Mouse (Mus musculus): ENCODE measurements at regions not wholly inside any gene's neighbourhood (a gene's known extent, or its start where the extent isn't known, plus 50 kb on each side); places are given as distances from the start of the nearest gene placed in this dataset.

DNA sequence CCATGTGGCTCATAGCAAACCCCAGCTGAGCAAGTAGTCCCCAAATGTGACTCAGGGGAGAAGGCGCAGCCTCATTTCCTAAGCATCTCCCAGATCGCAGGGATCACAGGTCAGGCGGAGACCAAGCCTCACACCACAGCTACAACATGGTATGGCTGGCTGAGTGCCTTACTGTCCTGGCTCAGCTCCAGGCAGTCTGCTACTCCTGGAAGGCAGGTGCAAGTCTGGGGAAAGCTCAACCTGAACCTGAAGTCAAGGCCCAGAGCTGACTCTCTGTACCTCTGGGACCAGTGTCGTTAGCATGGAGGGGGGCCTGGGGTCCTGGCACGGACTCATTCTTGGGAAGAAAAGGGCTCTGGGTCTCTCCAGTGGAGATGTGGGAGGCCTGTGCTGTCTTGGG is 113.0 kb upstream of the A530016L24Rik start:
- no peak for DNase-seq (ENCODE audit: low read depth)

DNA sequence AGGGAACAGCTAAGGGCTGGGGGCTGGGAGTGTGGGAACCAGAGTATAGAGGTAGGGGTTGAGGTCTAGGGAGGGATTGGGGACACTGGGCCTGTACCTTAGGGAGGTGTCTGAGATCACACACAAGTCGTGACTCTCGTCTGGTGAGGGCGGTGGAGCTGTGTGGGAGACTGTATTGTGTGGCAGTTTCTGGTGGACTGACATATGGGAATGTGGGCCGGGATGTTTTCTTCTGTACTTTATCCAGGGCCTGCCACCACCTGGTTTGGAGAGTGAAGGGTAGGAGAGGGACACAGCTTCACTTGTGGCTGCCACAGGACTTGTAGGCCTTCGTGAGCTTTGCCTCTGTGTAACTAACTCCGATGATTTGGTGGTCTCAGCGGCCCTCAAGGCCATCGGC is 112.5 kb upstream of the A530016L24Rik start:
- DNase-seq (ENCODE audit: low read depth) = no peak

DNA sequence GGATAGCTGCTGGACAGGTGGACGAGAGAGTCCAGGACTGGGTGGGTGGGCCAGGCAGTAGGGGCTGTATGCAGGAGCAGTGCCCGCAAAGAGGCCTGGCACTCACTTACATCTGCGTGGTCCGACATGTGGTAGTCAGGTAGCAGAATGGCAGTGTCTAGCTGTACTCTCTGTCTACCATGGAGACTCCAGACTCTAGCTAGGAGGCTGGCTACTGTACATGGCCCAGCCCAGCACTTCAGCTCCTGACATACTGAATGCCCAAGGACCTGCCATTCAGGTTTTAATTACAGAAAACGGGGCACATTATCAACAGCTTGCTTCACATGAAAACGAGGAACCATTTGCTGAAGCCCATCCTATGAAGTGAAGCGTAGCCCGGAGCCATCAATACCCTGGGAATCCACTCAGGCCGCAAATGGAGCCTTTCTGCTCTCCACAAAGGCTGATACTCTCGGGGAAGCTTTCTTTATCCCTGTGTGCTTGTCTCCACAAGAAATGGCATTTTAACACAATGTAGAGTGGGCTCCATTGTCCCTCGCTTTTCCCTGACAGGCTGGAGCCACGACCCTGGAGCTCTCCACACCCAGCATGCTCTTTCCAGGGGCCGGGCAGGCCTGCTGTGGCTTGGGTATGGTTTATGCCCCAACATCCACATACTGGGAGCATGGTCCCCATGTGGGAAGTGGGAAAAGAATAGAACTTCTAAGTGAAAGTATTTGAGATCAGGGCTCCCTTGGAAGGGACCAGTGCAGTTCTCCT is 110.6 kb upstream of the A530016L24Rik start:
- DNase-seq (ENCODE audit: low read depth) = no peak

DNA sequence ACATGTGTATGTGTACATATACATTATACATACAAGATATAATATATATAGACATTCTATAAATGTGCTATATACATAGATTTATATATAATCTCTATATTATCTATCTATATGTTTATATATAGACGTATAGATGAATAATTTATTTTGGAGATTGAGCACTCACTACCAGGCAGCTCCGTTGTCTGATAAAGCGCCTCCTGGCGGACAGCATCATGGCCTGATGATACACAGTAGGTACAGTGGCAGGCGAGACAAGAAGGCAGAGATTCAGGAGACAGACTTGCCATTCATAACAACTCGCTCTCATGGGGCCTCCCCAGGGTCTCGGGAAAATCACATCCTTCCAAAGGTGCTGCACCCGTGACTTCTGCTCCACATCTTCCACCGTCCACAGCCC is 101.4 kb upstream of the A530016L24Rik start:
- no peak for DNase-seq (ENCODE audit: low read depth)

DNA sequence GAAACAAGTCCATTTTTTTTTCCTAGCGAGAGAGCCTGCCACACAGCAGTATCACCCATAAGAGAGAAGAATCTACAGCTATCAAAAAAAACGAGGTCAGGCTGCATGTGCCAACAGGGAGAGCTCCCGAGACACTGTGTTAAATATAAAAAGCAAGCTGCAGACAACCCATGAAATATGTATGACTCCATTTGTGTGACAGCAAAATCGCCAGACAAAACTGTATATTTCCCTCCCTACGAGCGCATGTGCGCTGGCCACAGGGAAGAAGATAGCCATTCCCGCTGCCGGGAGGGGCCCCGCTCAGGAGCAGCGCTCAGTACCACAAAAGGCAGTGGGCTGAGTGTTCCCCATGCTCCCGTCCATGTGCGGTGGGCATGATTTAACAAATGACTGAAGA is 93.3 kb upstream of the A530016L24Rik start:
- DNase-seq (ENCODE audit: low read depth) = no peak

DNA sequence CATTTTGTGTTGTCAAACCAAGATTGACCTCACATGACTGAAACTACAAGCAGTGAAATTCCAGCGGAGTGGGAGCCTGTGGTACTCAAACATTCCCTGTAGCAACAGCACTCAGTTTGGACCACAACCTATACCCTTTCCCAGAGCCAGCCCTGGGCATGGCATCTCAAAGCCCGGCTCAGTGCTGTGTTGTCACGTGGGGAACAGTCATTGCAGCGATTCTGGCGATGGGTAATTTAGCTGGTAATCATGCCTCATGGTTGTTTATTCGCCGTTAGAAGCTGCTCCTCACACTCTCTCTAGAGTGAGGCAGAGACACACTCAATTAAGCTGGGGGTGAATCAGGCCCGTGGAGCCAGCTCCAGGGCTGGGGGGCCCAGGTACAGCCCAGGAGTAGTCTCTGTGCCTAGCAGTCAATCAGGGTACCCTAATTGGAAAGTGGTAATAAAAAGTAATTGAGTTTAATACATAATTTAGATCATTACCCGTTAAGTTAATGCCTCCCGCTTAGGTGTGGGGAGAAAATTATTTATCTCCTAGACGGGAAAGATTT is 85.5 kb upstream of the A530016L24Rik start:
- DNase-seq (ENCODE audit: low read depth) = no peak

DNA sequence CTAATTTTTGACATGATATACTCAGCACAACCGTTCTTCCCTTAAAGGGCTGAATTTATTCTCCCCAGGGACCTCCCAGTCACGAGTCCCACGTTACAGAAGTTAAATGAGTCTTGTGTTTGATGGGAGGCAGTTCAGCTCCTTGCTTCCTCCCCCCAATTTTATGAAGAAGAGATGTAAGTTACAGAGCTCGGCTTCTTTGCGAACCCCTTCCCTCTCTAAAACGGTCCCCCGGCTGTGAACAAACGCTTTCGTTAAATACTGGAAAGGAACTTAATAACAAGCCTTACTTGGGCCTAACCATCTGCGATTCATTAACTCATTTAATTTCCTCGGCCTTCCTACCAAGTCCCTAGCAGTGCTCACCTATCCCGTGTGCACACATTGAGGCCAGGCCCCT is 84.9 kb upstream of the A530016L24Rik start:
- DNase-seq (ENCODE audit: low read depth) = no peak

DNA sequence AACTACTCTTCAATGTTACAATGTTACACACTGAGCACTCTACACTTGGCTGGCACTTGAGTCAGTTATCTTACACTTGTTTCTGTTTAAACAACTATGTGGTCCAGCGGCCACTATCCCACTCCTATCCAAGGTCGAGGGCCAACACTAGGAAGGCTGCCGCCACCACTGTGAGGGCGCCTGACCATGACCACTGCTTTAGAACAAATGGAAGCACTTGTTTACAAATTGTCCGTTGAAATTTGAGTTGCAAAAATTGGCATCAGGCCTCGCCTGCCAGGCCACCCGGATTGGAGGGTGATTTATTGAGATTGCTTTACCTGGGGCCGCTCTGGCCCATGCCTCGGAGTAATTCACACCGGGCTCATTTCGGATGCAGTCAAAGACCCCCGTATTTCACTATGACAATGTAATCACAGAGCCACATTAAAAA is 83.5 kb upstream of the A530016L24Rik start:
- DNase-seq (ENCODE audit: low read depth) = no peak

DNA sequence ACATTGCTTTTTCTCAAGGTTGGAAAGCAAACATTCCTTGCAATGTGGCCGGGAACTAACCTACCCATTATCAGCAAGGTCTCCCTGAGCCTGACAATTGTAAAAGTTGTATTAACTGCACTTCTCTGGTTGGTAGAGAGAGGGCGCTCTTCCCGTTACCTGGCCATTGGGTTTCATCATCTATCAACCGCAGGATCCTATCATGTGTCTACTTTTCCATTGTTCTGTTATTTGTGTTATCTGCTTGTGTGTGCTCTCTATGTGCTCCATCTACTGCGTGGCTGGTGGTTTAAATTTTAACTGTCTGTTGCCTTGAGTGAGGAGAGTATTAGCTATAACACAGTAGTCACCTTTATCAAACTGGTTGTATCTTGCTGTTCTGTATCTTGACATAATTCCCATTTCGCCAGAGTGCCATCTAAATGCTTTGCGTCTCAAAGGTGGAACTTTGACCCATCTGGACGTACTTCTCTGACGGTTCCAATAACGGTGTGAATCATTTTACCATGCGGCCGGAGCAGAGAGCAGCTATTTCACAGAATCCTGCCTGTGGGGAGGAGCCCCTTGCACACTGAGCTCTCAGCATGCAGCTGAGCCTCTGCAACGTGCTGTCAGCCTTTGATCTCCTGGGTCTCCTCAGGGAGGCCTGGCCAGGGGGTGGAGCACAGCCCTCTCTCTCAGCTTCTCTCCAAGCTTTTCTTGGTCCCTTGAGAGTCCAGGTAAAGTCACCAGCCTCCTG is 77.5 kb upstream of the A530016L24Rik start:
- DNase-seq (ENCODE audit: low read depth) = no peak

DNA sequence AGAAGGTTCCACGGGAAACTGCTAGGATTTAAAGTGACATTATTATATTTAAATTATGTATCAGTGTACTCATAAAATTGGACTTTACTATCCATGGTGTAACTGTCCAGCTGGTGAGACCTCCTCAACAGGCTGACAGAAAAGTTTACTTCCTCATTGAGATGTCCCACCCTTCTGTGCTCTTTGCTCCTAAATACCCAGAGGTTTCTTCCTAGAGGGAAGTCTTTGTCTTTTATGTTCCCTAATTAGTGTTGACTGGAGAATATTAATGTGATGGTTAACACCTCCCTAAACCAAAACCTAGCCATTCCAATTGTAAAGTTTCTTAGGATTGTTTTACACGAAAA is 76.9 kb upstream of the A530016L24Rik start:
- no peak for DNase-seq (ENCODE audit: low read depth)

DNA sequence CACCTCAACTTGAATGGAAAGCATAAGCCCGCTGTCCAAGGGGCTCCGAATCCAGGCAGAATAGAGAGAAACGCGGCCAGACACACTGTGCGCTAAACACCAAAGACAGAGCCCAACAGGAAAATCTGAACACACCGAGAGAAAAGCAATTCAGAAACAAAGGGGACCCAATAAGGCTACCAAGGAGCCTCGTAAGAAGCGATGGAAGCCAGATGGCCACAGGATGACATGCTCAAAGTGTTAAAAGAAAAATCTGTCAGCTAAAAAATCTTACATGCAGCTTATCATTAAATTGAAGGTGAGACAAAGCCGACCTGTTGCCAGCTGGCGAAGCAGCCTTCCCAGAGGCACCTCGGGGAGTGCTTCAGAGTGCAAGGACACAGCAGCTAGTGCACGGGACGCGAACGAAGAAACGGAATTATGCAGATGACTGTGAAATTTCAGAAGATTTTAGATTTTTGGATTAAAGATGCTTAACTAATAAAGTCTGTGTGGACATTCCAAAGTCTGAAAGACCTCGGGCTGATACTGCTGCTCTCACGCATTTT is 73.2 kb upstream of the A530016L24Rik start:
- DNase-seq (ENCODE audit: low read depth) = no peak

DNA sequence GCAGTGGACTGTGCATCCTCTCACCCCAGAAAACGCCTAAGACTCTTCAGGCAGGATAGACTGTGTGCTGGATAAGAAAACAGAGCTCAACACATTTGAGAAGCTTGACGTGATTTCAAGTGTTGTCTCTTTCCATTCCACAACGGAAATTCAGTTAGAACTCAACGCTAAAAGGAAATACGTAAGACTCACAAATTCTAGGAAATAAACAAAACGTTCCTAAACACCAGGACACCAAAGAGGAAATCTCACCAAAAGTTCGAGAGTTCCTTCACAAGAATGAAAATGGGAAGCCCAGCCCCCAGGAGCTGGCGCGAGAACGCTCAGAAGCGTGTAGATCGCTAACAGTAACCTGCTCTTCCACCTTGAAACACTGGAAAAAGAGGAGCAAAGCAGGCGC is 72.7 kb upstream of the A530016L24Rik start:
- DNase-seq (ENCODE audit: low read depth) = no peak

DNA sequence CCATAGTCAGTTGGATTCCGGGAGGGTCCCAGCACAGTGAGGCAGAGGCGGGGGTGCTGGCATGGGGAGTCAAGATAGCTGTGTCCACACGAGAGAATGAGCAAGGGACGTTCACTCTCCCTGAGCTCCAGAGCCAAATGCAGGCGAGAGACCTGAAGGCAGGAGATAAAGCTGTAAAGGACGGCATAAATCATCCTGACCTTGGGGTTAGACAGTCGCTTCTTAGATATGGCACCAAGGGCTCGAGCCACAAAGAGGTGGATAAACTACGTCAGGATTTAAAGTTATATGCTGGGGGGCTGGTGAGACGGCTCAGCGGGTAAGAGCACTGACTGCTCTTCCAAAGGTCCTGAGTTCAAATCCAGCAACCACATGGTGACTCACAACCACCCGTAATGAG is 70.6 kb upstream of the A530016L24Rik start:
- no peak for DNase-seq (ENCODE audit: low read depth)

DNA sequence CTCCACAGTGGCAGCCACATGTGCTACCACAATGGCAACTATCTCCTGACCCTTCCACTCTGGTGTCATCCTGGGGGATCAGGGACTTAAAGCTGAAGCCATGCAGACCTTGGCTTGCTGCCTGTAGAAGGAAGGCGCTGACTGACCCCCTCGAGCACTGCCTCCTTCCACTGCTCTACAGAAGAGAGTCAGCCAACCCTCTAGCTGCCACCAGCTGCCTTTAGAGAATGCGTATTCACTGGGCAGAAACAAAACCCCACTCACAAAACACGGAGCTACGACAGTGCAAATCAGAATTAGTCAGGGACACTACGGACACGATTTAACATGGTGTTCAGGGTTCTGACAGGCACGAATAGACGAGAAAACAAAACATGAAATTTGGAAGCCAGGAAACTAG is 67.1 kb upstream of the A530016L24Rik start:
- DNase-seq (ENCODE audit: low read depth) = no peak

DNA sequence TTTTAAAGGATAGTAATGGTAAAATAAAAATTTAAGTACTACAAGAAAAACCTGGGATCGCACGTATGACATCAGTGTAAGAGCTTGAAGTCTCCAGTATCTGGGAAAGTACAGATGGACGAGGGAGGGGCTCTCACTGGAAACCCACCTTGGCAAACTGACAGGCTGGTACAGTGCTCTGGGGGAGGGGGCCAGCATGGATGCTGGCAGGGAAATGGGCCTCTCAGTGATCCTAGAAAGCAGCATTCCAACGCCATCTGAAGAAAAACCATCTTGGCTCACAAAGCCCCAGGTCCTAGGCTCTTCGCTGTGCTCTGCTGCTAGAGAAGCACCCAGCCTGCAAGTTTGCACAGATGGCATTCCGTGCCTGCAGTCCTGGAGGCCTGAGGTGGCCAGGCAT is 65.1 kb upstream of the A530016L24Rik start:
- no peak for DNase-seq (ENCODE audit: low read depth)

DNA sequence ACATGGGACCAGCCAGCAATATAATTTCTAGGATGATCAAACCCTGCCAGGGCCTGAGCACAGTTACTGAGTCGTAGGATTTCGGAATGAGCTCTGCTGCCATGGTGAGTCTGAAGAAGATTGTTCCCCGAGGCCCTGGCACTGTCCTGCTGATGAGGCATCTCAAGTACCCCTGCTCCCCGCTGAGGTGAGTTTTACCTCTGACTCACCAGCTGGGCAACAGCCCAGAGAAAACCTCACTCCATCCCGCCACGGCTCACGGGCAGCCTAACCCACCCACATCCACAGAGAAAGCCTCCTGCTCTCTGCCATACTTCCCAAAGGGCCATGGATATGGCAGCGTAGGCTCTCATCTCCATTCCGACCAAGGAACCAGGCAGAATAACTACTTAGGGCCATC is 62.6 kb upstream of the A530016L24Rik start:
- DNase-seq (ENCODE audit: low read depth) = no peak

DNA sequence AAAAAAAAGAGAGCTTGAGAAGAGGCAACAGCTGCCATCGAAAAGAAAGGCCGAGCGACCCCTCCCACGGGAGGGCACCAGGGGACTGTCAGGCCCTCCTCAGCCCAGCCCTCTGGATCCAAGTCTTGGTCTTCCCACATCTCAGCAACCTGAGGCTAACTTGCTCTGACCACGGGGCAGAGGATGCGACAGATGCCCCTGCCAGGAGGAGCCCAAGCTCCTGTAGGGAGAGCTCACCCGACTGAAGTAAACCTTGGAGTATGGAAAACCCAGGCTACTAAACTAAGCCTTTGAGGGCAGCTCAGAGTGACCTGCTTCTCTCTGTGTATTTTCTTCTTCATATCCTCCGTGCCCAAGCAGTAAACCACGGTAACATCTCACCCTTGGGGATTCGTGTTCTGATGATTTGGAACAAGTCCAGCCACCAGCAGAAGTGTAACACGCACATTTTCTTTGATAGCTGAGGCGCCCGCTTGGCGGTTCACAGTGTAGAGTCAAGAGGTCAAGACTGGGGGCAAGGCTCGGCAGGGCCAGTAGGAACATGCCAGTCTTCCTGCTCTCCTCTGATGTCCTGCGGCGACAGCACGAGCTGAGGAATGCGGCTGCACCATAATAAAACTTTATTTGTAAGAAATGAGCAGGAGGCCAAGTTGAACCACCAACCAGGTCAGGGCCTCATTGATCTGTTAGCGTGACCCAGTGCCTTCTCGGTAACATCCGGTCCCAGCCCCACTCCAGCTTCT is 59.0 kb upstream of the A530016L24Rik start:
- DNase-seq (ENCODE audit: low read depth) = no peak

DNA sequence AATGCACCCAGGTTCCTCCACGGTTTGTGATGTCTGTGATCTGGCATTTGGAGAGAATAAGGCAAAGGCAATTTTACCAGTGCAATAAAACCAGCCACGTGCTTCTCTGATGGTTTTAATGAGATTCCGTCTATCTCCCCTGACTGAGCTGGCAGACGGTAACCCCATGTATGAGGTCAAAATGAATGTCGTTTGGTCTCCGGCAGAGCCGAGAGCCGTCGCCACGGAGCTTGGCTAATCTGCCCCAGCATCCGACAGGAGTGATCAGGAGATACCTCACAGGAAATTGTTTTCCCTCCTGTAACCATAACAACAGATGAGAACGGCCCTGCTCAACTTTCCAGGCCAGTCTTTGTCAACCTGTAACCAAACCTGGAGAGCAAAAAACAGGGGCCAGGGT is 55.9 kb upstream of the A530016L24Rik start:
- no peak for DNase-seq (ENCODE audit: low read depth)

DNA sequence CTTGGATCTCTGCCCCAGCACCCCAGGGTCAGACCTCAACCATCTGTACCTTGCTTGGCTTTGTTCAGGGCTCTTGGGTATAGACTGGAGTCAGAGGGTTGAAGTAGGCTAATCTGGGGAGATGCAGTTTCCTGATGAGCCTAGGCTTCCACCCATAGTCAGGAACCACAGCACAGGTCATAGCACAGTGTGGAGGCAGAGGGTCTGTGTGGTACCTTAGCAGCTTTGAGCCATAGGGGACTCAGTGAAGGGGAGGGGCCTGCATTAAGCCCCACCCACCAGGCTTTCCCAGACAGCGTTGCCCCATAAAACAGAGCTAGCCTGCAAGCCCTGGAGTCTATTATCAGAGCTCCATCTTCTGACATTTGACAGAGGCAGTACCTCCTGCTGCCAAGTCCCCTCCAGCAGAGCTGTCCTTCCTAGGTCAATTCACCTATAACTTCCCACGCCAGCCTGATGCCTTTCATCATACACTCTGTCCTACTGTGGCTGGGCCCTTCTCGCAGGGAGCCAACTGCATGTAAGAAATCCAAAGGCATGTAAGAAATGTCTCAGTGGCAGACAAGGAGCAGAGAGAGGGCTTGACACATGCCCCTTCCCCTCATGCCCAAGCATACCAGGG is 54.5 kb upstream of the A530016L24Rik start:
- DNase-seq (ENCODE audit: low read depth) = peak; percentile 56

DNA sequence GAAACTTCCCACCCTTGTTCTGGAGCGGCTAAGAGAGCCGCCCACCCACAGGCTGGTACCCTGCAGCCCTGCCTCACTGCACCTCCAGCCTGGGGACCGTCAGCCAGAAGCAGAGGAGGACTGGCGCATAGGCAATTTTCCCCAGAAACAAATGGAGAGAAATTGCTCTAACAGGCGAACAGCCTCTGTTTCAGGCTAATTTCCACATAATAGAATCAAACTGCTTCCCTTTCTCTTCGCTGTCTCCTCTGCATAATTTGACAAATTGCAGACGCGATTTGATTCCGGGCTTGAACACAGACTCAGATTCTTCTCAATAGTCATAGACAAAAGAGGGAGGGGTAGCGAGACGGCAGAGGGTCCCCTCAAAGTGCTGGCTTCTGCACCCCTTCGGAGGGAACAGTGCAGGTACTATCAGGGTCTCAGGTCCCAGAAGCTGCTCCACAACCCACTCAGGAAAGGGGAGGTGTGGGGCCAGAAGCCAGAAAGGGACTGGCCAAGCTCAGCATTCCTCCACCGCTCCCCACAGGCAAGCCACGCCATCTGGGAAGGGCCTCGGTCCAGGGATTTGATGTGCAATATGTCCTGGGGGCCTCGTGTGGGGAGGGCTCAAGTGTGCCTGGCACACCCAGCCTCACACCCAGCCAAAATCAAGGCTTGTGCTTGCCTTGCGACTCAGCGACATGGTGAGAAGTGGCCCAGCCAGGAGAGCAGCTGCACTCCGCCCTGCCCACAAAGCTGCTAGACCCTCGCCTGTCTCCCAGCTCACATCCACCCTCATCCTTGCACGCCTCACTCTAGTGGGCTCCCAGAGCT is 53.7 kb upstream of the A530016L24Rik start:
- peak; percentile 75 for DNase-seq (ENCODE audit: low read depth)

DNA sequence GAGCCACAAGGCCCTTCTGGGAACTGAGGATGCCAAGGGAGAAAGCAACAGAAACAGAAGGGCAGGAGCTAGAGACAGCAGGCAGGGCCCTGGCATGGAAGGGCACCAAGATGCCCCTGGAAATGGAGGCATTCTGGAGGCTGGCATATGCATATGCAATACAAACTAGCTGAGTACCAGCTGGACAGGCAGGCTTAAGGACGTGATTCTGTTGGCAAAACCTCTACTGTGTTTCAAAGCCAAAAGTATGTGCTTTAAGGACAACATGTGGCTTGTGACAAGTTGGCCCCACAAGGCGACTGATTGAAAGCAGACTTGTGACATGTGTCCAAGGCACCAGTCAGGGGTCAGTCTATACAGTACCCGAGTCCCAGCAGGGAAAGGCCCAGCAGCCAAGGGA is 52.2 kb upstream of the A530016L24Rik start:
- no peak for DNase-seq (ENCODE audit: low read depth)

All from gonadal fat pad, adult 2 months (tissue).